Mouse (Mus musculus) myocyte (in vitro differentiated cells): ENCODE data around the gene Trappc3.

Source experiments
- CEBPB ChIP-seq: IDR thresholded peaks from 2 replicates; pipeline ENCODE4 v1.6.1; 2011; ENCODE audit warnings: mild to moderate bottlenecking, moderate library complexity; ENCODE audit not compliant: poor library complexity, insufficient read depth, severe bottlenecking
- E2F4 ChIP-seq: IDR thresholded peaks from one replicate; pipeline ENCODE4 v1.6.1; 2011; ENCODE audit warnings: mild to moderate bottlenecking, control low read depth, moderate library complexity; ENCODE audit not compliant: insufficient read depth
- MYOD1 ChIP-seq, 3 experiments: IDR thresholded peaks; one replicate each; pipeline ENCODE4 v1.6.1; 2011; ENCODE audit warnings: control low read depth in 2 of 3, low read depth in 2 of 3, mild to moderate bottlenecking in 2 of 3, moderate library complexity in 1 of 3; ENCODE audit not compliant: insufficient read length in 2 of 3, control insufficient read depth in 1 of 3
- POLR2A ChIP-seq: IDR thresholded peaks from one replicate; pipeline ENCODE4 v1.6.1; 2011; ENCODE audit warnings: low read depth, mild to moderate bottlenecking, control low read depth, moderate library complexity; ENCODE audit not compliant: insufficient read length
- POLR2AphosphoS2 ChIP-seq: IDR thresholded peaks from one replicate; pipeline ENCODE4 v1.6.1; 2011; ENCODE audit warnings: low read depth, control low read depth; ENCODE audit not compliant: insufficient read length
- TCF12 ChIP-seq: IDR thresholded peaks from one replicate; pipeline ENCODE4 v1.6.1; 2011; ENCODE audit warnings: mild to moderate bottlenecking, control low read depth; ENCODE audit not compliant: poor library complexity, insufficient read depth, severe bottlenecking
- USF1 ChIP-seq: IDR thresholded peaks from one replicate; pipeline ENCODE4 v1.6.1; 2011; ENCODE audit warnings: low read depth, mild to moderate bottlenecking, control low read depth, moderate library complexity

GRCm38 (mm10) chr4:126278565-126278915 is 16.4 kb downstream of the Trappc3 start:
- TF ChIP-seq POLR2A (no peak), POLR2AphosphoS2 (no peak), TCF12 (no peak), E2F4 (no peak), MYOD1 (IDR thresholded peaks at IDR 0.05; ENCODE audit: control insufficient read depth in 1 of 3, insufficient read length in 2 of 3, low read depth in 2 of 3) (no peak), CEBPB (no peak), USF1 (no peak)
